Mouse (Mus musculus): ENCODE data around the gene Cpne5.

Gene Cpne5

GRCm38 (mm10) chr17:29202604-29203003, 35.4 kb downstream of the Cpne5 start:
- no peak for DNase-seq

DNA sequence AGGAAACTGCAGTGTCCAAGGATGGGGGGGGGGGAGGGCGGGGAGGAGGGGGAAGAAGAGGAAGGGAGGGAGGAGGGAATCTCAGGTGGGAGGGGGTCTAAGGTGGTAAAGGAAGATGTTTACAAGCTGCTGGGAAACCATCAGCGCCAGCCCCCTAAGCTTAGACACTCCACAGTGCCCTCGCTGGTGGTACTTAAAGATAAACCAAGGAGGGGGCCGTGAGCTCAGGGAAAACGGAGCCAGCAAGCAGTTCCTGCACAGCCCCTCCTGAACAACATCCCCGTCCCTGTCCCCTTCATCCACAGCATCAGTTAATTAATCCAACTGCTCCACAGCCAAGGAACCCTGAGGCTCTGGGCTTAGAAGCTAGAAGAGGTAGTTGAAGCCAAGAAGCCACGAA, 38.1 kb downstream of the Cpne5 start:
- DNase-seq = no peak

GRCm38 (mm10) chr17:29199151-29199800, 38.7 kb downstream of the Cpne5 start:
- peak; percentile 55 for DNase-seq

DNA sequence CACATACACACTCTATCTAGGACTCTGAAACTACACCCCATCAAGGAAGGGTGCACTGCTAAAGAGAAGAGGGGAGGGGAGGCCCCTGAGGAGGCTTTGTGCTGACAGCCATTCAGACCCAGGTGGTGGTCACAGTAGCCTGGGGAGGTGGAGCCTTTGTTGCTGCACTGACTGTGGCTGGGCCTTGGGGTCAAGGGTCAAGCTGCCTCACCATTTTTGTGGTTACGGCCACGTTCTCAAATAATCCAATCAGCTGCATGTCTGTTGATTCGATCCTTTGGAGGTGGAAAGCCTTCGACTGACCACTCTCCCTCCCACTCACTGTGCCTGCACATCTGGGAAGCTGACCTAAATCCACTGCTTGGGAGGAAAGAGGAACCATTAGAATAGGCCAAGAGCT, 42.4 kb downstream of the Cpne5 start:
- no peak for DNase-seq

DNA sequence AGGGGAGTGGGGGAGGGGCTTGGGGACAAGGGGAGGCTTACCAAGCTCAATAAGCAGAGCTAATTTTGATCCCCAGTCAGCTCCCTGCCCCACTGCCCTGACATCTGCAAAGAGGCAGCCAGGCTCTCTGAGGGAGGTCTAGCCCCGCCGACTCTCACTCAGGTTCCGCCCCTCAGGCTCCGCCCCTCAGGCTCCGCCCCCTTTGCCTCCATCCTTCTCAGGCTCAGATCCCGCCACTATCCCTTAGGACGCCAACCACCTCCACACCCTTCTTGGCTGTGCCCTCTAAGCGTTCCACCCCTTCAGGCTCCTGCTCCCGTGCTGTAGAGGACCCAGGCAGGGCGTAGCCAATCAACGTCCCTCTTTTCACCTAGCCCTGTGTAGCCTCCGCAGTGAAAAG, 49.0 kb downstream of the Cpne5 start:
- no peak for DNase-seq

- DNase-seq = no peak
Observed at GRCm38 (mm10) chr17:29186989-29187859, 50.7 kb downstream of the Cpne5 start.

DNA sequence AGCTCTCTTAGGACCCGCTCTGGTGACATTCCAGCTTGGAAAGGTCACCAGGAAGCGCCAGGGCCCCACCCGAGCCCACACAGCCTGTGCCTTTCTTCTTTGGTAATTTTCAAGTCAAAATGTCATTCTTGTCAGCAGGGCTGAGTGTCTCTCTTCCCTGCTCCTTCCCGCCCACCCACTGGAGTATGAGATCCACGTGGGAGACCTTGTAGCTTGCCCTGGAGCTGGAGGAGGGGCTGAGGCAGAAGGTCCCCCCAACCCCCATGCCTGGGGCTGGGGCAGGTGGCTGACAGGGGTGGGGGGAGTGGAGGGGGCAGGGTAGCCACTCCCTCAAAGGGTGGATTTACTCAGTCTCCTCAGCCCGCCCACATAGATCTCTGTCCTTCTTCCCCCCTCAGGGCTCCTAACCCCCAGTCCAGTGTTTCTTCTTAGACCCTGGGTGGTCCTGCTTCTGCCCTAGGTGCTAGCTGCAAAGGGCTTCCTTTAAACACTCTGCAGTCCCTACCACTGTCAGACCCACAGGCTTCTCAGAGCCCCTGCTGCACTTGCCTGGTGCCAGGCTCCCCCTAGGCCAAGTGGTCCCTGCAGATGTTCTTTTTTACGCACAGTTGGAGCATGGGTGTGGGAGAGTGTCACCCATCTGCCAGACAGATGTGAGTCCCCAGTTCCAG, 52.5 kb downstream of the Cpne5 start:
- DNase-seq = no peak

DNA sequence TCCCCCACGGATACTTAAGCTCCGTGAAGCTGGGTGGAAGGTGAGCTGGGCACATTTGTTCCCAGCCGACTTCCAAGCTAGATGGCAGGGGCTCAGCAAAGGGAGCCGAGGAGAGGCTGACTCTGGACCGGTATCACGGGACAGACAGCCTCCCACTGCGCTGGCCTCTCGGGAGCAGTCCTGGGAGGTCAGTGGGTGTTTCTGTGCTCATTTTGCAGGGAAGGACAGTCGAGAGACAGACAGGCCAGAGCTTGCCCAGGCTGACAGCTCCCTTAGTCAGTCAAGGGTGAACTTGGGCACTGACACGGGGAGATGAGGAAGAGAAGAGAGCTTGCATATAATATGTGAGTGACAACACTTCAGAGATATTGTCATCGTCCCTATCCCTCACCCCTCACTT, 54.8 kb downstream of the Cpne5 start:
- DNase-seq = no peak

GRCm38 (mm10) chr17:29181751-29182150, 56.2 kb downstream of the Cpne5 start:
- DNase-seq = no peak

GRCm38 (mm10) chr17:29180406-29181127, 57.4 kb downstream of the Cpne5 start:
- DNase-seq = no peak

DNA sequence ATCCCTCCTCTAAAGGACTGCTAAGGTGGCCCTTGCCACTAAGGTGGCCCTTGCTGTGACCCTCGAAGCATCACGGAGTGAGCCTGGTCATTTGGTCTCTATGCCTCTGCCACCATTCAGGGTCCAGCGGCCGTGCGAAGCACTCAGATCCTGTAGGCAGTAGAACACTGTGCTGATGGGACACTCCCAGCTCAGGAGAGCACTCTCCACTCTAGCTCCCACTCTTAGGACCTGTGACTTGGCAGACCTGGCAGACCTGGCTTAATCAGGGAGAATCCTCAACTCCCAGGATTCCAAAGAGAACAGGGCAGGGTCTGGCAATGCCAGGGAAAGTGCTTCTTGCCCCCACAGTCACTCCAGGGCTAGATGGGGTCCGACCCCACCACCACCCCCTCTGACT, 58.0 kb downstream of the Cpne5 start:
- DNase-seq = no peak

DNA sequence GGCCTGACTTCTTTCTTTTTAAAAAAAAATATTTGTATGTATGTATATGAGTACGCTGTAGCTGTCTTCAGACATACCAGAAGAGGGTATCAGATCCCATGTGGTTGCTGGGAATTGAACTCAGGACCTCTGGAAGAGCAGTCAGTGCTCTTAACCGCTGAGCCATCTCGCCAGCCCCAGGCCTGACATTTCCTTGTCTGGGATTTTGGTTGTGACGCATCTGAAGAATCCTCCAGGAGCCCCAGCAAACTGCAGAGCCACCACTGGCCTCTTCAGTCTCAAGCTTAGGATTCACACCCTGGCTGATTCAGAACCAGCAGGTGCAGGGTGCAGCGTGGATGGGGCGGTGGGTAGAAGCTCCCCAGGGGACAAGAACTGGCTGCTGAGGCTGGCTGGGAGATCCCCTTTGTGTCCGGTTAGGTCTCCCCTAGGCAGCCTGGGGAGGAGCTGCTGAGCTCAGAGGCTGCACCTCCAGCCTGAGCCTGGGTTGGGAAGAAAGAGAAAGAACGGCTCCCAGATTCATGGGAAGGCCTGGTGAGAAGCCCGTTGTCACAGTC, 59.4 kb downstream of the Cpne5 start:
- no peak for DNase-seq

DNA sequence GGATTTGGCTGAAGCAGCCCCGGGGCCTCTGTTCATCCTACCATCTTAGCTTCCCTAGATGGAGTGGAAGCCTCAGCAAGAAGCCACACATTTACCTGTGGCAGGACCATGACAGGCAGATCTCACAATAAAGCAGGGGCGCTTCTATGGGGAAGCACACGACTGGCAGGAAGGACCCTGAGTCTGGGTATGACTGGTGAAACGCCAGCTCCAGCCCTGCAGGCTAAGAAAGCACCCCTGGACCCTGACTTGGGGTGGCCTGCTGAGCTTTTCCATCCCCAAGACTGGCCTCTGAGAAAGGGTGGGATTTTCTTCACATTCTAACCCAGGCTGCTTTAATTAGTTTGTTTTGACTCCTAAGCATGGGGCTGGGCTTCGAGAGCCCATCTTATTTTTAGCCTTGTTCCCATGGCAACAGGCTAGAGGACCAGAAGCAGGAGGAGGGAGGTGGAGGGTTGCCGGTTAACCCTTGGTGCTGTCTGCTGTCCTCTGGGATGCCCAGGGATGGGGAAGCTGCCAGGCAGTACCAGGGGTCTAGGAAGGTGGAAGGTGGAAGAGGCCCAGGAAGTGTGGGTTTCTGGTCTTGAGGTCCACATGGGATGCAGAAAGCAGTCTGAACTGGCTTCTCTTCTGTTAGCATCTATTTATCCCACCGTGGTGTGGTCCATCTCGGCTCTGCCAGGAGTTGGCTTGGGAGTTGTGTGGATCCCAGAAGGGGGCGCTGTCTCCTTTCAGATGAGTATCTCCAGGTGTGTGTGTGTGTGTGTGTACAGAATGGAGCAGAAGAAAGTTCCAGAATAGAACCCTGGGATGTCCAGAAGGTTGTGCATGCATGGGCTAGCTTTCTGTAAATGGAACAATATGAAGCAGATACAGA, 61.3 kb downstream of the Cpne5 start:
- peak; percentile 63 for DNase-seq

DNA sequence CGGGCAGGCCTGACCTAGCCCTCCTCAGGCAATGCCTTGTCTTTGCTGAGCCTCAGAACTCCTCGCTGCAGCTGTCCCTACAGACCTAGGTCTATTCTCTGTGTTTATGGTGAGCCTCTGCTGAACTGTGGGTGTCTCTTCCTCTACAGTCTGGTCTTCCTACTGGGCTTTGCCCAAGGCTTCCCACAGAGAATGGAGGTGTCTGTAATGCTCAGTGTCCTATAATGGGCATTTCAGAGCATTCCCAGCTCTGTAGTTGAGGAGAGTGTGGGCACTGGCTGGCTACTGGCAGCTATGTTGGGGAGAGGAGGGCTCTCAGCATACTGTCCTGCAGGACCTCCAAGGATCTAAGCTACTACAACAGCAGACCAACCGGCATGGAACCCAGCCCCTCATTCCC, 62.3 kb downstream of the Cpne5 start:
- DNase-seq = no peak

DNA sequence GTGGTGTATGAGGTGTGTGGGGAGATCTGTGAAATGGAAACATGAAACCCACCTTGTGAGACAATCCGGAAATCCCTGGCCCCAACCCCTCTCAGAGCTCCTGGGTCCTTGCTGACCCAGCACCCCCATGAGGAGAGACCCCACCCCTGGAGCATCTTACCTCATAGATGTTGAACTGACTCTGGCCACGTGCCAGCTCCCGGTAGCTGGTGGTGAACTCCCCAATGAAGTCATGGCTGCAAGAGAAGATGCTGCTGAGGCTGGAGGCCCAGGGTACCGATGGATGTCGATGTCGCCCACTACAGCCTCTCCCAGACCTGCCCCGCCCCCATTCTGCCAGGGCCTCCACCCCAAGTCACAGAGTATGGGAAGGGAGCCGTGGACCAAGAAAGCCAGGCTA, 64.8 kb downstream of the Cpne5 start:
- no peak for DNase-seq

GRCm38 (mm10) chr17:29172062-29172461, 65.9 kb downstream of the Cpne5 start:
- no peak for DNase-seq

DNA sequence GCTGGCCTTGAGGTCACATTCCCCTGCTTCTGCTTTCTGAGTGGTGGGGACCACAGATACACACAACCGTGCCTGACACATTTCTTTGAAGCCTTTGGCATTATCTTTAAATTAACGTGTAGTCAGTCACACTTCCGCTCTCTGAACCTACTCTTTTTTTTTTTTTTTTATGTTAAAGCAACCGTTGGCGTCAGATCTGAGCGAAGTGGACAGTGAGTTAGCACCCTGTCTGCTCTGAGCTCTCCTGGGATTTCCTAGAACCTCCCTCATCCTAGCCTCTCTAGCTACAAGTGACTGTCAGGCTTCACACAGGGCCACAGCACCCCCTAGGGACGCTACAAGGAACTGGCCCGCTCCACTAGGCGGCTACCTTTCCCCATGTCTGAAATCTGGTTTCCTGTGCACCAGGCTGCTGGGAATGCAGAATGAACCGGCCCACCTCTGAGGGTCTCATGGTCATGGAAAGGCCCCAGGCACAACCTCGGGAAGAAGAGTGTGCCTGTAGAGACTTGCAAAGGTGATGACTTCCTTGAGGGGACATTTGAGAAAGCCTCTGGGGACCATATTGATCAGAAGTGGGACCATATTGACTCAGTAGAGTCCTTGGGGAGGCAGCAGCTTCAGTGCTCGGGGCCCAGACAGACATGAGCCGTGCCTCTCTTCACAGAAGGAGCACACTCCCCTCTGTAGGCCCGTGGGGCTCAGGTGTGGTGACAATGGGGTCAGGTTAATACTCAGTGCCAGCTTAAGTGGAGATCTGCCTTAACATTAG, 66.8 kb downstream of the Cpne5 start:
- peak; percentile 69 for DNase-seq

GRCm38 (mm10) chr17:29170431-29171000, 67.5 kb downstream of the Cpne5 start:
- DNase-seq = no peak

DNA sequence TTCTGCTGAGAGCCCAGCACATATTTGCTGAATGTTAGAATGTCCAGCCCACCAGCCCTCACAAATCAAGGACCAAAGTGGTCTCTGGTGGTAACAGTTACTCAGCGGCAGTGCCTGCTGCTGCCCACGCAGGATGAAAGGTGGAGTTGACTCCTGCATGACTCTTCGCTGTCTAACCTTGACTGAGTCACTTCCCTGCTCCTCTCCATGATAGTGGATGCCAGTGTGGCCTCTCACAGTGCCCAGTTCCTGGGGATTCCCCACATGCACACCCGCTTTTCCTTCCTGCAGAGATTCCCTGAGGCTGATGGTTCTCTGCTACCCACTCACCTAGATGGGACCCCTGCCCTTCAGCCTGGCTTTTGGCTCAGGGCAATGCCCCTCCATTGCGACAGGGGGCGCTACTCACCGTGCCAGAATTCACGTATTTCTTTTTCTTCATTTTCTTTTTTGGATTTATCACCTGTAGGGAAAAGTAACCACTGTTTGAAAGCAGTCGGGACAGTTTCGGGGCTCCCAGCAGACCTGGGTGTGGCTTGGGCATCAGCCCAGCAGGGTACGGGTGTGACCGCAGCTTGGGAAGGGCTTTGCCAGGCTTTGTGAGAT, 68.9 kb downstream of the Cpne5 start:
- DNase-seq = no peak

GRCm38 (mm10) chr17:29168438-29168837, 69.5 kb downstream of the Cpne5 start:
- DNase-seq = no peak

Measured in layer of hippocampus, adult 9-11 months (tissue).